Mouse (Mus musculus): ENCODE data around the gene Atg9b. TPM values are rescaled to one million over a fixed set of nuclear protein-coding genes. Genes with fewer than 3 reads are reported as not detected.

Gene Atg9b
- polyA plus RNA-seq, 1 experiment = 10.6 TPM

DNA sequence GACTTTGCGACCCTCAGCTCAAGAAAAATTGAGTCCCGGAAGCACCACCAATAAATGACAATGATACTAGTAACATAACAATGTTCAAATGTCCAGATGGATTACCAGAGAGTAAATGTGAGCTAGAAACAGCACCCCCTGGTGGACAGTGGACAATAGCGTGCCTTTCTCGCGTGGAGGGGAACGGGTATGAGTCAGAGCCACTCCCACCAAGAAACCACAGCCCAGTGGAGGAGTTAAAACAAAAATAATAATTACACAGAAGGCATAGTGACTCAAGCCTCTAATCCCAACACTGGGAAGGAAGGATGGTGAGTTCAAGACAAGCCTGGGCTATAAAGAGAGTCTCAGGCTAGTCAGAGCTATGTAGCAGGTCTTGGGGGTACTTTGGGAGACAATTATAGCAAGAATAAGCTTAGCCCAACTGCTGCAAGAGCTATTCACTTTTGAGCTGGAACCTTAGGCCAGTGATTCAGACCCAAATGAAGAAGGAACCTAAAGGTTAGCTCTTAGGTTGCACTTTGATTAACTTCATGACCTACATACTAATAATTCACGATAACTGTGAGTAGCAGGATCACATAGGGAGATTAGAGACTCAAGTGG is 1.6 kb upstream of the Atg9b start, which contains the start of gene Abcb8:
Abcb8 (plus strand) TSS at position 272 of the 606 bp plus-strand sequence.
- Histone ChIP-seq H3K9ac (ENCODE audit: low read depth, poor library complexity, severe bottlenecking) (peak within 1 kb of the TSS; percentile 42), H3K4me3 (ENCODE audit: low read depth, low read length) (peak within 1 kb of the TSS; percentile 86), H3K27me3 (ENCODE audit: control insufficient read depth, insufficient read depth, low read length, poor library complexity, severe bottlenecking) (no peaks in the 10 kb centered on the region), H3K36me3 (ENCODE audit: control insufficient read depth, insufficient read depth, low read length, poor library complexity, severe bottlenecking) (no peaks in the 10 kb centered on the region), H3K27ac (ENCODE audit: insufficient read depth, low read length) (peak within 1 kb of the TSS; percentile 70), H3K9me3 (replicated peaks; ENCODE audit: control insufficient read depth, insufficient read depth, low read length, poor library complexity, severe bottlenecking) (no peaks in the 10 kb centered on the region), H3K4me1 (ENCODE audit: control insufficient read depth, insufficient read depth, low read length) (peaks cover 6% of the 10 kb centered on the region)
- peak; percentile 87 for TF ChIP-seq CTCF (IDR thresholded peaks at IDR 0.05; ENCODE audit: low read depth, low read length)
- no peak for TF ChIP-seq POLR2A (IDR thresholded peaks at IDR 0.05; ENCODE audit: insufficient read depth, low read length)
- TF ChIP-seq EP300 (IDR thresholded peaks at IDR 0.05; ENCODE audit: insufficient read depth, low read depth, low read length) = no peak

DNA sequence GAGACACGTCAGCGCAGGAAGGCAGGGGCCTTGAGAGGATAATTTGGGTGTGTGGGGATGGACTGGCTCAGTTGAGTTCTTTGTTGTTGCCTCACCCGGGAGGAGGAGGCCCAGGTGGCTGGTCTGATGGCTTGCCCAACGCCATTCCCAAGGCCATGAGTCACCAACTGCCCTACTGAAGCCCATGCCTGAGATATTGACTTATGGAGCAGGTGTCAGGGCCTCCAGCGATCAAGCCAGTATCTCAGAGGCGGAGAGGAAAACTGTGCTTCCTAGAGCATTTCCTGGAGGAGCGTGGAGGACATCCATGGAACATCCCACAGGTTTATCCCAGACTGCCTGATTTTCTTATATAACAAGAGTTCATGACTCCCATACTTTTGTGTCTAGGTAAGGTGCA is 781 bp upstream of the Atg9b start:
- Histone ChIP-seq H3K4me1 (ENCODE audit: control insufficient read depth, insufficient read depth, low read length) (peaks cover 6% of the 10 kb centered on the region), H3K4me3 (ENCODE audit: low read depth, low read length) (no peak overlapping the region), H3K36me3 (ENCODE audit: control insufficient read depth, insufficient read depth, low read length, poor library complexity, severe bottlenecking) (no peaks in the 10 kb centered on the region), H3K27ac (ENCODE audit: insufficient read depth, low read length) (peak overlapping the region; percentile 22; the same call in 1 of the 2 replicates), H3K9me3 (replicated peaks; ENCODE audit: control insufficient read depth, insufficient read depth, low read length, poor library complexity, severe bottlenecking) (no peaks in the 10 kb centered on the region), H3K27me3 (ENCODE audit: control insufficient read depth, insufficient read depth, low read length, poor library complexity, severe bottlenecking) (no peaks in the 10 kb centered on the region), H3K9ac (ENCODE audit: low read depth, poor library complexity, severe bottlenecking) (no peak overlapping the region)
- TF ChIP-seq CTCF (IDR thresholded peaks at IDR 0.05; ENCODE audit: low read depth, low read length) (no peak), POLR2A (IDR thresholded peaks at IDR 0.05; ENCODE audit: insufficient read depth, low read length) (no peak), EP300 (IDR thresholded peaks at IDR 0.05; ENCODE audit: insufficient read depth, low read depth, low read length) (no peak)

DNA sequence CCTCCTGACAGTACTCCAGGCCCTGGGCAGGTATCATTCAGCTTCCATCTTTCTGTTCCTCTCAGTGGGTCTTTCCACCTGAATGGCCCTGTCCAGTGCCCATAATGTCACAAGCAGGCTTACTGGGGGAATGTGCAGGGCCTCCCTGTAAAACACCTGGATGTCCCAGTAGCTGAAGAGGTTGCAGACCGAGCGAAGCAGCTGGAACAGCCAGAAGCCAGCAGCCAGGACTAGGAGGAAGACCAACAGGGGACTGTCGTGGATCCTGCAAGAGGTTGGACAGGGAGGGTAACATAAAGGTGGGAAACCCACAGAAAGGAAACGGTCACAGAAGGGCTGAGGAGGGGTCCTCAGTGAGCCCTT is 2.3 kb downstream of the Atg9b start:
- TF ChIP-seq CTCF (IDR thresholded peaks at IDR 0.05; ENCODE audit: low read depth, low read length) (no peak), EP300 (IDR thresholded peaks at IDR 0.05; ENCODE audit: insufficient read depth, low read depth, low read length) (no peak), POLR2A (IDR thresholded peaks at IDR 0.05; ENCODE audit: insufficient read depth, low read length) (no peak)
- Histone ChIP-seq H3K9me3 (replicated peaks; ENCODE audit: control insufficient read depth, insufficient read depth, low read length, poor library complexity, severe bottlenecking) (no peaks in the 10 kb centered on the region), H3K4me3 (ENCODE audit: low read depth, low read length) (peak overlapping the region; percentile 45), H3K4me1 (ENCODE audit: control insufficient read depth, insufficient read depth, low read length) (peaks cover 6% of the 10 kb centered on the region), H3K27me3 (ENCODE audit: control insufficient read depth, insufficient read depth, low read length, poor library complexity, severe bottlenecking) (no peaks in the 10 kb centered on the region), H3K27ac (ENCODE audit: insufficient read depth, low read length) (peak overlapping the region; percentile 52), H3K9ac (ENCODE audit: low read depth, poor library complexity, severe bottlenecking) (no peak overlapping the region), H3K36me3 (ENCODE audit: control insufficient read depth, insufficient read depth, low read length, poor library complexity, severe bottlenecking) (no peaks in the 10 kb centered on the region)

DNA sequence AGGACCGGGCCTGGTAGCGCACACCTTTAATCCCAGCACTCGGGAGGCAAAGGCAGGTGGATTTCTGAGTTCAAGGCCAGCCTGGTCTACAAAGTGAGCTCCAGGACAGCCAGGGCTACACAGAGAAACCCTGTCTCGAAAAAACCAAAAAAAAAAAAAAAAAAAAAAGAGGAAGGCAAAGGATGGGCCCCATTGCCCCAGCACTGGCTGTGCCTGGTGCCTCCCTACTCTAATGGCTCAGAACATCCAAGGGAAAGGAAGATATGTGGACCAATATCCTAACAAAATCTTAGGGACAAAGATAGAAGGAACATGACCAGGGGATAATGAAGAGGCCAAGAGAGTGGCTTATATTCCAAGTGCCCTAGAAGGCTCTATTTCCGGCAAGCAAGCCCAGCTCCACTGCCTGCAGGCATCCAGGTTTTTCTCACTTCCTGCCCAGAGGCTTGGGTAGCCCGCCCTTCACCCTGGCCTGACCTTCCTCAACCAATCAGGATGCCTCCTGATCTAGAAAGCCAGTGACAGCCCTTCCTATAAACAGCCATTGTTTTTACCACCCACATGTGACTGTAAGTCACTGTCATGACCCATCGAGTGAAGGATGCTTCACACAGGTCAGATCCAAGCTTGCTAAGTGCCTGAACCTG is 2.8 kb downstream of the Atg9b start:
- H3K27me3 ChIP-seq (ENCODE audit: control insufficient read depth, insufficient read depth, low read length, poor library complexity, severe bottlenecking) = no peaks in the 10 kb centered on the region
- H3K4me1 ChIP-seq (ENCODE audit: control insufficient read depth, insufficient read depth, low read length) = peaks cover 6% of the 10 kb centered on the region
- peak overlapping the region; percentile 45 for H3K4me3 ChIP-seq (ENCODE audit: low read depth, low read length)

DNA sequence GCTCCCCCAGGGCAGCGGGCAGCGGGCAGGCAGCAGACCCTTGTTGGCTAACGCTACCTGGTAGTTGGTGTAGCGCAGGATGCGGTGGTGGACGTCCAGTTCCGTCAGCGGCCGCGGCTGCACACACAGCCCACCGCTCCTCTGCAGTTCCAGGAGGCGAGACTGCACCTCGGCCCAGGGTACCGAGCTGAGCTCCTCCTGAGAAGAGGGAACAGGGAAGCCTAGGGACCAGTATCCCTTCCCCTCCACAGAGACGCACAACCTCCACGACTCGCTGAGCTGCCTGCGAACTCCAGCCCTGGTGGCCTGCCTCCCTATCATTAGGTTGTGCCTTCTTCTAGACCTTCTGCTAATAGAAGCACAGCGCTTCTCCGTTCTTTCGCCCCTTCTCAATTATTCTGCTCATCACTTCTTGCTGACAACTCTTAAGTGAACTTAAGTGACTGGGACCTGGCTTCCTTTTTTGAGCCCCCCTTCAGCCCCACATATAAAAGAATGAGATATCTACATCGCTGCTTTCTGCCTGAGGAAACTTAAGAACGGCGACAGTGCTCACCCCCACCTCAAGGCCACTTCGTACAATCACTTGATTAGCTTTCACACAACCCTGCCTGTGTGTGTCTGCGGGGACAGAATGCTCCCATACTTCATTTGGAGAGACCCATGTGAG is 3.6 kb downstream of the Atg9b start:
- Histone ChIP-seq H3K9me3 (replicated peaks; ENCODE audit: control insufficient read depth, insufficient read depth, low read length, poor library complexity, severe bottlenecking) (no peaks in the 10 kb centered on the region), H3K27ac (ENCODE audit: insufficient read depth, low read length) (no peak overlapping the region), H3K36me3 (ENCODE audit: control insufficient read depth, insufficient read depth, low read length, poor library complexity, severe bottlenecking) (no peaks in the 10 kb centered on the region), H3K4me1 (ENCODE audit: control insufficient read depth, insufficient read depth, low read length) (peaks cover 6% of the 10 kb centered on the region), H3K27me3 (ENCODE audit: control insufficient read depth, insufficient read depth, low read length, poor library complexity, severe bottlenecking) (no peaks in the 10 kb centered on the region), H3K4me3 (ENCODE audit: low read depth, low read length) (peak overlapping the region; percentile 81), H3K9ac (ENCODE audit: low read depth, poor library complexity, severe bottlenecking) (peak overlapping the region; percentile 69)
- no peak for TF ChIP-seq CTCF (IDR thresholded peaks at IDR 0.05; ENCODE audit: low read depth, low read length)
- TF ChIP-seq POLR2A (IDR thresholded peaks at IDR 0.05; ENCODE audit: insufficient read depth, low read length) = no peak
- no peak for TF ChIP-seq EP300 (IDR thresholded peaks at IDR 0.05; ENCODE audit: insufficient read depth, low read depth, low read length)

More for the DNA sequence above, 2.8 kb downstream of the Atg9b start:
- Histone ChIP-seq H3K27ac (ENCODE audit: insufficient read depth, low read length) (peak overlapping the region; percentile 52), H3K9ac (ENCODE audit: low read depth, poor library complexity, severe bottlenecking) (peak overlapping the region; percentile 69; the same call in 1 of the 2 replicates), H3K9me3 (replicated peaks; ENCODE audit: control insufficient read depth, insufficient read depth, low read length, poor library complexity, severe bottlenecking) (no peaks in the 10 kb centered on the region), H3K36me3 (ENCODE audit: control insufficient read depth, insufficient read depth, low read length, poor library complexity, severe bottlenecking) (no peaks in the 10 kb centered on the region)
- TF ChIP-seq EP300 (IDR thresholded peaks at IDR 0.05; ENCODE audit: insufficient read depth, low read depth, low read length) = peak; percentile 62; the same call in 1 of the 2 replicates
- no peak for TF ChIP-seq CTCF (IDR thresholded peaks at IDR 0.05; ENCODE audit: low read depth, low read length)
- peak; percentile 7 for TF ChIP-seq POLR2A (IDR thresholded peaks at IDR 0.05; ENCODE audit: insufficient read depth, low read length)
